Mouse (Mus musculus): ENCODE results near the gene Ccdc141. TPM values are rescaled to one million over a fixed set of nuclear protein-coding genes. Genes with fewer than 3 reads are reported as not detected.

The Ccdc141 gene
- polyA plus RNA-seq, 1 experiment from 2014 or later: 6.9 TPM

- H3K9me3 ChIP-seq (ENCODE audit: control insufficient read depth, low read length): no peaks in the 10 kb centered on the region
- WGBS: 82% methylated on average over 6 of the region's 6 CpGs
- H3K4me2 ChIP-seq (ENCODE audit: low read length): no peak overlapping the region
- no peak overlapping the region for H3K27ac ChIP-seq (replicated peaks; ENCODE audit: low read depth, low read length)
- DNase-seq (no peak), ATAC-seq (ENCODE audit: low FRiP score, low TSS enrichment) (no peak)
- no peak overlapping the region for H3K4me3 ChIP-seq (replicated peaks; ENCODE audit: low read depth, low read length)
- no peaks in the 10 kb centered on the region for H3K4me1 ChIP-seq (ENCODE audit: control insufficient read depth, insufficient read depth, low read length)
- H3K36me3 ChIP-seq (ENCODE audit: control insufficient read depth, insufficient read depth, low read length): peaks cover 25% of the 10 kb centered on the region
- H3K9ac ChIP-seq (replicated peaks; ENCODE audit: low read length): no peak overlapping the region
- no peaks in the 10 kb centered on the region for H3K27me3 ChIP-seq (ENCODE audit: control insufficient read depth, insufficient read depth, low read length)
Observed at GRCm38 (mm10) chr2:77182996-77183380, 12.6 kb upstream of the Ccdc141 start.

GRCm38 (mm10) chr2:77182271-77182995 lies 12.0 kb upstream of the Ccdc141 start:
- 89% methylated on average over 4 of the region's 4 CpGs for WGBS
- no peak for ATAC-seq (ENCODE audit: low FRiP score, low TSS enrichment)

GRCm38 (mm10) chr2:77177472-77177871 lies 7.0 kb upstream of the Ccdc141 start:
- Histone ChIP-seq H3K4me1 (ENCODE audit: control insufficient read depth, insufficient read depth, low read length) (peaks cover under 1% of the 10 kb centered on the region; the same call in 1 of the 2 replicates), H3K36me3 (ENCODE audit: control insufficient read depth, insufficient read depth, low read length) (no peaks in the 10 kb centered on the region), H3K4me2 (ENCODE audit: low read length) (no peak overlapping the region), H3K27me3 (ENCODE audit: control insufficient read depth, insufficient read depth, low read length) (no peaks in the 10 kb centered on the region), H3K27ac (replicated peaks; ENCODE audit: low read depth, low read length) (no peak overlapping the region), H3K9ac (replicated peaks; ENCODE audit: low read length) (no peak overlapping the region), H3K4me3 (replicated peaks; ENCODE audit: low read depth, low read length) (no peak overlapping the region), H3K9me3 (ENCODE audit: control insufficient read depth, low read length) (no peaks in the 10 kb centered on the region)
- no peak for ATAC-seq (ENCODE audit: low FRiP score, low TSS enrichment)
- no peak for DNase-seq
- 83% methylated on average over 2 of the region's 2 CpGs for WGBS

More at GRCm38 (mm10) chr2:77182271-77182995, 12.0 kb upstream of the Ccdc141 start:
- Histone ChIP-seq H3K9me3 (ENCODE audit: control insufficient read depth, low read length) (no peaks in the 10 kb centered on the region), H3K4me3 (replicated peaks; ENCODE audit: low read depth, low read length) (no peak overlapping the region), H3K27me3 (ENCODE audit: control insufficient read depth, insufficient read depth, low read length) (no peaks in the 10 kb centered on the region), H3K4me1 (ENCODE audit: control insufficient read depth, insufficient read depth, low read length) (no peaks in the 10 kb centered on the region), H3K9ac (replicated peaks; ENCODE audit: low read length) (no peak overlapping the region), H3K4me2 (ENCODE audit: low read length) (no peak overlapping the region), H3K27ac (replicated peaks; ENCODE audit: low read depth, low read length) (no peak overlapping the region), H3K36me3 (ENCODE audit: control insufficient read depth, insufficient read depth, low read length) (peaks cover 20% of the 10 kb centered on the region)
- DNase-seq: no peak

- Histone ChIP-seq H3K36me3 (ENCODE audit: control insufficient read depth, insufficient read depth, low read length) (no peaks in the 10 kb centered on the region), H3K9ac (replicated peaks; ENCODE audit: low read length) (no peak overlapping the region), H3K27me3 (ENCODE audit: control insufficient read depth, insufficient read depth, low read length) (no peaks in the 10 kb centered on the region), H3K4me1 (ENCODE audit: control insufficient read depth, insufficient read depth, low read length) (peaks cover 11% of the 10 kb centered on the region), H3K4me3 (replicated peaks; ENCODE audit: low read depth, low read length) (no peak overlapping the region), H3K27ac (replicated peaks; ENCODE audit: low read depth, low read length) (no peak overlapping the region), H3K4me2 (ENCODE audit: low read length) (no peak overlapping the region), H3K9me3 (ENCODE audit: control insufficient read depth, low read length) (no peaks in the 10 kb centered on the region)
- 73% methylated on average over 10 of the region's 10 CpGs for WGBS
- ATAC-seq (ENCODE audit: low FRiP score, low TSS enrichment) (no peak), DNase-seq (no peak)
Observed at GRCm38 (mm10) chr2:77176413-77176812, 6.0 kb upstream of the Ccdc141 start.

GRCm38 (mm10) chr2:77175411-77175810 lies 5.0 kb upstream of the Ccdc141 start:
- H3K9me3 ChIP-seq (ENCODE audit: control insufficient read depth, low read length): no peaks in the 10 kb centered on the region
- ATAC-seq (ENCODE audit: low FRiP score, low TSS enrichment): no peak

GRCm38 (mm10) chr2:77174313-77174712 lies 3.9 kb upstream of the Ccdc141 start:
- Histone ChIP-seq H3K4me1 (ENCODE audit: control insufficient read depth, insufficient read depth, low read length) (peaks cover 26% of the 10 kb centered on the region), H3K36me3 (ENCODE audit: control insufficient read depth, insufficient read depth, low read length) (no peaks in the 10 kb centered on the region), H3K27ac (replicated peaks; ENCODE audit: low read depth, low read length) (no peak overlapping the region), H3K4me3 (replicated peaks; ENCODE audit: low read depth, low read length) (no peak overlapping the region), H3K9ac (replicated peaks; ENCODE audit: low read length) (no peak overlapping the region), H3K9me3 (ENCODE audit: control insufficient read depth, low read length) (no peaks in the 10 kb centered on the region), H3K27me3 (ENCODE audit: control insufficient read depth, insufficient read depth, low read length) (no peaks in the 10 kb centered on the region), H3K4me2 (ENCODE audit: low read length) (no peak overlapping the region)
- DNase-seq: no peak
- no peak for ATAC-seq (ENCODE audit: low FRiP score, low TSS enrichment)
- WGBS: 58% methylated on average over 2 of the region's 2 CpGs

More at GRCm38 (mm10) chr2:77175411-77175810, 5.0 kb upstream of the Ccdc141 start:
- Histone ChIP-seq H3K9ac (replicated peaks; ENCODE audit: low read length) (no peak overlapping the region), H3K36me3 (ENCODE audit: control insufficient read depth, insufficient read depth, low read length) (no peaks in the 10 kb centered on the region), H3K27ac (replicated peaks; ENCODE audit: low read depth, low read length) (no peak overlapping the region), H3K4me3 (replicated peaks; ENCODE audit: low read depth, low read length) (no peak overlapping the region), H3K4me1 (ENCODE audit: control insufficient read depth, insufficient read depth, low read length) (peaks cover 18% of the 10 kb centered on the region), H3K4me2 (ENCODE audit: low read length) (no peak overlapping the region), H3K27me3 (ENCODE audit: control insufficient read depth, insufficient read depth, low read length) (no peaks in the 10 kb centered on the region)
- DNase-seq: no peak
- 69% methylated on average over 7 of the region's 7 CpGs for WGBS

- 91% methylated on average over 6 of the region's 6 CpGs for WGBS
- ATAC-seq (ENCODE audit: low FRiP score, low TSS enrichment): no peak
- no peak overlapping the region for H3K27ac ChIP-seq (replicated peaks; ENCODE audit: low read depth, low read length)
Observed at GRCm38 (mm10) chr2:77173821-77174220, 3.4 kb upstream of the Ccdc141 start.

GRCm38 (mm10) chr2:77173366-77173765 lies 2.9 kb upstream of the Ccdc141 start:
- DNase-seq (peak; percentile 69), ATAC-seq (ENCODE audit: low FRiP score, low TSS enrichment) (no peak)
- no peak overlapping the region for H3K9ac ChIP-seq (replicated peaks; ENCODE audit: low read length)
- H3K27me3 ChIP-seq (ENCODE audit: control insufficient read depth, insufficient read depth, low read length): no peaks in the 10 kb centered on the region
- H3K4me1 ChIP-seq (ENCODE audit: control insufficient read depth, insufficient read depth, low read length): peaks cover 26% of the 10 kb centered on the region
- WGBS: 48% methylated on average over 6 of the region's 6 CpGs
- no peak overlapping the region for H3K4me3 ChIP-seq (replicated peaks; ENCODE audit: low read depth, low read length)
- no peaks in the 10 kb centered on the region for H3K9me3 ChIP-seq (ENCODE audit: control insufficient read depth, low read length)
- no peak overlapping the region for H3K27ac ChIP-seq (replicated peaks; ENCODE audit: low read depth, low read length)
- H3K36me3 ChIP-seq (ENCODE audit: control insufficient read depth, insufficient read depth, low read length): no peaks in the 10 kb centered on the region
- H3K4me2 ChIP-seq (ENCODE audit: low read length): no peak overlapping the region

More at GRCm38 (mm10) chr2:77173821-77174220, 3.4 kb upstream of the Ccdc141 start:
- H3K9ac ChIP-seq (replicated peaks; ENCODE audit: low read length): no peak overlapping the region
- peaks cover 26% of the 10 kb centered on the region for H3K4me1 ChIP-seq (ENCODE audit: control insufficient read depth, insufficient read depth, low read length)
- no peak for DNase-seq
- no peaks in the 10 kb centered on the region for H3K36me3 ChIP-seq (ENCODE audit: control insufficient read depth, insufficient read depth, low read length)
- H3K9me3 ChIP-seq (ENCODE audit: control insufficient read depth, low read length): no peaks in the 10 kb centered on the region
- no peaks in the 10 kb centered on the region for H3K27me3 ChIP-seq (ENCODE audit: control insufficient read depth, insufficient read depth, low read length)
- H3K4me2 ChIP-seq (ENCODE audit: low read length): no peak overlapping the region
- no peak overlapping the region for H3K4me3 ChIP-seq (replicated peaks; ENCODE audit: low read depth, low read length)

- H3K4me1 ChIP-seq (ENCODE audit: control insufficient read depth, insufficient read depth, low read length): peaks cover 26% of the 10 kb centered on the region
- DNase-seq (peak; percentile 34), ATAC-seq (ENCODE audit: low FRiP score, low TSS enrichment) (no peak)
- H3K4me2 ChIP-seq (ENCODE audit: low read length): peak overlapping the region; percentile 35
- H3K27me3 ChIP-seq (ENCODE audit: control insufficient read depth, insufficient read depth, low read length): no peaks in the 10 kb centered on the region
- no peak overlapping the region for H3K4me3 ChIP-seq (replicated peaks; ENCODE audit: low read depth, low read length)
- whole genome bisulfite sequencing: 17% methylated on average over 10 of the region's 10 CpGs
- no peaks in the 10 kb centered on the region for H3K9me3 ChIP-seq (ENCODE audit: control insufficient read depth, low read length)
- H3K9ac ChIP-seq (replicated peaks; ENCODE audit: low read length): no peak overlapping the region
- no peaks in the 10 kb centered on the region for H3K36me3 ChIP-seq (ENCODE audit: control insufficient read depth, insufficient read depth, low read length)
- H3K27ac ChIP-seq (replicated peaks; ENCODE audit: low read depth, low read length): no peak overlapping the region
Observed at GRCm38 (mm10) chr2:77172241-77172671, 1.8 kb upstream of the Ccdc141 start.

All from midbrain, embryonic 14.5 days (tissue).